Mouse (Mus musculus) hindbrain, embryonic 10.5 days (tissue): ENCODE data around the gene Slc25a10. TPM values are rescaled to one million over a fixed set of nuclear protein-coding genes. Genes with fewer than 3 reads are reported as not detected.
"Not testable (repeated sequence)": the region's sequence is repeated elsewhere in the genome, so short reads cannot be mapped to it uniquely, and the experiment has no call there.

ENCODE experiments used
- DNase-seq: peaks from one replicate; pipeline ENCODE4 v3.0.0-alpha.2; 2017; ENCODE audit warnings: low spot score
- H3K27ac ChIP-seq: fragments of 300-500 bp; sonication (generic); 2 replicates; pipeline ENCODE4 v1.5.1; 2016; ENCODE audit warnings: mild to moderate bottlenecking, moderate library complexity
- H3K27me3 ChIP-seq: fragments of 300-500 bp; sonication (generic); 2 replicates; pipeline ENCODE4 v1.6.1; 2016; ENCODE audit warnings: mild to moderate bottlenecking; ENCODE audit not compliant: poor library complexity, insufficient read depth, severe bottlenecking
- H3K36me3 ChIP-seq: fragments of 300-500 bp; sonication (generic); 2 replicates; pipeline ENCODE4 v1.6.1; 2016; ENCODE audit warnings: mild to moderate bottlenecking, moderate library complexity
- H3K4me1 ChIP-seq: fragments of 300-500 bp; sonication (generic); replicated peaks from 2 replicates; pipeline ENCODE4 v1.6.1; 2016; ENCODE audit warnings: mild to moderate bottlenecking
- H3K4me3 ChIP-seq: fragments of 300-500 bp; sonication (generic); 2 replicates; pipeline ENCODE4 v1.5.1; 2016; ENCODE audit warnings: mild to moderate bottlenecking, moderate library complexity
- H3K9me3 ChIP-seq: fragments of 300-500 bp; sonication (generic); 2 replicates; pipeline ENCODE4 v1.6.1; 2016; ENCODE audit warnings: mild to moderate bottlenecking, moderate library complexity
- WGBS: fragments of 180-500 bp; shearing (Covaris S2); methylation state at CpG from one replicate; pipeline ENCODE4 v1.1.7; 2016; 5-methylcytosine and 5-hydroxymethylcytosine counted together
- polyA plus RNA-seq: library from polyadenylated mRNA; unstranded; fragments of >200 nt; fragmentation: Nextera tagmentation; extraction: Ambion mirVana; gene quantifications from 2 replicates; pipeline ENCODE4 v1.2.1, GENCODE M21; 2016

Slc25a10 gene
- polyA plus RNA-seq, 1 experiment from 2014 or later = 50.6 TPM

DNA sequence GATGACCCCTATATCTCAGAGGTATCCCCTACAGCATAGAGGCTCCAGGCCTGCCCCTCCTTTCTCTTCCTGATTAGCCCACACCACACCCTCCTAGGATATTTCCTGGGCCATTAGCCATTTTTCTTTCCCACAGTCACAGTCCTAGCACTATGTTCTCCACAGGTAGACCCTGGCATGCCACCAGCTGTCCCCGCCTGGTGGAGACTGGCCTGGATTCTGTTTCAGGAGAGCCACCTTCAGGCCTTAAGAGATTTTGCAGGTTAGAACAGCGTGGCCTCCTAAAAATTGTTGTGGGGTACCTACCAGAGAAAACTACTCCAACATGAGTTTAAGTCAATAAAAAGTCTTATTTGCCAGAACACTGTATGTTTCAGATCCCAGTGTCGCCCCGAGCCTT is 15.3 kb downstream of the Slc25a10 start:
- no peak for DNase-seq
- no peak overlapping the region for H3K4me3 ChIP-seq
- WGBS = 61% methylated on average over 4 of the region's 4 CpGs
- no peak overlapping the region for H3K27ac ChIP-seq
- H3K9me3 ChIP-seq = no peaks in the 10 kb centered on the region
- no peaks in the 10 kb centered on the region for H3K36me3 ChIP-seq
- H3K4me1 ChIP-seq = peaks cover 16% of the 10 kb centered on the region
- no peaks in the 10 kb centered on the region for H3K27me3 ChIP-seq

DNA sequence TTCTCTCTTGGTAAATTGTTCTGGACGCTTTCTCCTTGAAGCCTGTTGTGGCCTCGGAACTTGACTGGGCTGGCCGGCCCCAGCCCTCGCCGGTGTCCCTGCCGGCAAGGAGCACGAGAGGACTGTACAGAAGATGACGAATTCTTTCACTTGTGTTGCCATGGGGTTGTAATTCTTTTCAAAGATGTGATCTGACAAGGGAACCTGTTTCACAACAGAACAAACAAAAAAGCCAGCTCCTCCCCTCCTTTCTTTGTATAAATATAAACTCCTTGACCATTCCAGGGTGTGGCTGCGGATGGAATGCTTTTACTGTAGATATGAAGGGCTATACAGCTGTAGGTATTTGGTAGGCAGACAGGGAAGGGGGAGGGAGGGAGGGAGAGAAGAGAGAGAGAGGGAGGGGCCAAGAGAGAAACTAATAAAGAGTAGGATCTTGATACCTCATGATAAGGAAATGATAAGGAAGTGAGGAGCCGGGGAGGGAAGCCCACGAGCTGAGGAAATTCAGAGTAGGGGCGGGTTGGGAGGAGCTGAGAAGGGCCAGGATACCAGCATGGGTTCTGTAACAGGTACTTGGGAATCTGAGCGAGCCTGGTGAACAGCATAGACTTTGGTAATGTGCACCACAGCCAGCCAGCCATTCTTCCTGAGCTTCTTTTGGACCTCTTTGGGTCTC is 16.1 kb downstream of the Slc25a10 start:
- Histone ChIP-seq H3K9me3 (no peaks in the 10 kb centered on the region), H3K4me3 (no peak overlapping the region)
- WGBS = 86% methylated on average over 13 of the region's 13 CpGs

DNA sequence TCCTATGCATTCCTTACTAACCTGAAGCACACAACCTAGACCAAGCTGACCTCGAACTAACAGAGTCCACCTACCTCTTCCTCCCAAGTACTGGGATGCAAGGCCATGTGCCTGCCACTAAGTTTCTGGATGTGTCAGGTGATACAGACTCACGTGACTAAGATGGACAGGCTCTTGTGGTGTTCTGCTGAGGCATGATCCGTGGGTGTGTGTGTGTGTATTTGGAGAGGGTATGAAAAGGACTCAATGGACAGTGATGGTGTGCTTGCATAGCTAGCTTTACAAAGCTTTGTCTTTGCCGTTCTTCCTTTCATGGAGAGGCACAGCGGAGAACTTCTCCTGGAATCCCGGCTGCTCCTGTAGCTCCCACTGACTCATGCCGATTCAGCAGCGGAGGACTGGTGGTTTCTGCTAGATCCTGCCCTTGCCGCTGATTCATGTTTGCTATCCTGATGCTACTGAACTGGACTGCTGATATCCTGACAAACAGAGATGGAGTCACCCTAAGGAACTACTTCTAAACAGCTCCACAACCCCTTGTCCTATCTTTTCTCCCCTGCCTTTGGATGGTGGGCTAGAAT is 16.7 kb downstream of the Slc25a10 start:
- Histone ChIP-seq H3K27me3 (no peaks in the 10 kb centered on the region), H3K4me1 (peaks cover 25% of the 10 kb centered on the region), H3K4me3 (no peak overlapping the region), H3K27ac (no peak overlapping the region), H3K9me3 (no peaks in the 10 kb centered on the region), H3K36me3 (no peaks in the 10 kb centered on the region)
- WGBS = 88% methylated on average over 9 of the region's 9 CpGs
- no peak for DNase-seq

More for the DNA sequence above, 16.1 kb downstream of the Slc25a10 start:
- Histone ChIP-seq H3K4me1 (peaks cover 19% of the 10 kb centered on the region), H3K27me3 (no peaks in the 10 kb centered on the region), H3K27ac (no peak overlapping the region), H3K36me3 (no peaks in the 10 kb centered on the region)
- no peak for DNase-seq

GRCm38 (mm10) chr11:120509940-120510339 is 18.3 kb downstream of the Slc25a10 start:
- no peaks in the 10 kb centered on the region for H3K9me3 ChIP-seq
- 0 out of 2 replicates have a peak overlapping the region, but pooled peaks have one; percentile 42 for H3K4me3 ChIP-seq
- H3K4me1 ChIP-seq = peaks cover 25% of the 10 kb centered on the region
- no peak for DNase-seq
- H3K36me3 ChIP-seq = no peaks in the 10 kb centered on the region
- no peaks in the 10 kb centered on the region for H3K27me3 ChIP-seq
- H3K27ac ChIP-seq = peak overlapping the region; percentile 76; the same call in 1 of the 2 replicates
- 39% methylated on average over 4 of the region's 4 CpGs for WGBS

DNA sequence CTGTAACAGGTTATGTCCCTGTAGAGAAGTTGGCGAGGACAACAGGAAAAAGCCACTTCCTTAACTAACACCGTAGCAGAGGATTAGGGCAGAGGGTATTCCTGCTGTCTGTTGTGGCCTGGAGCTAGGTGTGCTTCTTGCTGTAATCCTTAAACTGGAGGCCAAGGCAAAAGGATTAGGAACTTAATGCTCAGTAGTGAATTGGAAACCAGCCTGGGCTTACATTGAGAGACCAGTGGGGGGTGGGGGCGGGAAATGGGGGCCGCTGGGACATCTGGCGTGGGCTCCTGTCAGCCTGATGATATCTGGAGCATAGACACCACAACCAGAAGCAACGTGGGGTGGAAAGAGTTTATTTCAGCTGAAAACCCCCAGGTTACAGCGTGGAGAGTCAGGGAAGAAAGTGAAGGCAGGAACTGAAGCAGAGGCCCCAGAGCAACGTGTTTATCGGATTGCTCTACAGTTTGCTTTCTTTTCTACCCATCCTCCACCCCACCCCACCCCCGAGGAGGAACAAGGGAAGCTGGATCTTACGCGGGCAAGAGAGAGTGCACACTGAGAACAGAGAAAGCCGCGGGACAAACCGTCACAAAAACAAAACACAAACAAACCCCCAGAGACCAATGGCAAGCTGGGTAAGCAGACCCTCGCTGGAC is 18.9 kb downstream of the Slc25a10 start:
- H3K4me3 ChIP-seq = peak overlapping the region; percentile 42
- DNase-seq = no peak
- H3K4me1 ChIP-seq = peaks cover 27% of the 10 kb centered on the region
- H3K27ac ChIP-seq = peak overlapping the region; percentile 76
- 7% methylated on average over 16 of the region's 16 CpGs for WGBS
- no peaks in the 10 kb centered on the region for H3K27me3 ChIP-seq
- no peaks in the 10 kb centered on the region for H3K9me3 ChIP-seq
- no peaks in the 10 kb centered on the region for H3K36me3 ChIP-seq

- H3K36me3 ChIP-seq = no peaks in the 10 kb centered on the region
Measured at GRCm38 (mm10) chr11:120512790-120513453, 21.3 kb downstream of the Slc25a10 start.

DNA sequence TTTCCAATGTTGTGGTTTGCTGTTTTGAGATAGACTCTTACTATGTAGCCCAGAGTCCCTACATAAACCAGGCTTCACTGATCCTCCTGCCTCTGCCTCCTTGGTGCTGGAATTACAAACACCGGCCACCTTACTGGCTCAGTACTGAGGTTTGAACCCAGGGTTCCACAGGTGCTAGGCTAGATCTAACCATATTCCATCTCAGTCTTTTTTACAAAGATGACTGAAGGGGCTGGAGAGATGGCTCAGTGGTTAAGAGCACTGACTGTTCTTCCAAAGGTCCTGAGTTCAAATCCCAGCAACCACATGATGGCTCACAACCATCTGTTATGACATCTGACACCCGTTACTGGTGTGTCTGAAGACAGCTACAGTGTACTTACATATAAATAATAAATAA is 22.6 kb downstream of the Slc25a10 start:
- WGBS = 89% methylated on average over 2 of the region's 2 CpGs
- not testable (repeated sequence) for H3K9me3 ChIP-seq, DNase-seq, H3K27me3 ChIP-seq, H3K36me3 ChIP-seq, H3K4me3 ChIP-seq, H3K27ac ChIP-seq
- H3K4me1 ChIP-seq = peaks cover 37% of the 10 kb centered on the region

More at GRCm38 (mm10) chr11:120512790-120513453, 21.3 kb downstream of the Slc25a10 start:
- Histone ChIP-seq H3K4me3 (no peak overlapping the region), H3K4me1 (peaks cover 31% of the 10 kb centered on the region), H3K9me3 (no peaks in the 10 kb centered on the region), H3K27me3 (peaks cover 5% of the 10 kb centered on the region; the same call in 1 of the 2 replicates), H3K27ac (no peak overlapping the region)
- WGBS = 46% methylated on average over 6 of the region's 6 CpGs
- no peak for DNase-seq

DNA sequence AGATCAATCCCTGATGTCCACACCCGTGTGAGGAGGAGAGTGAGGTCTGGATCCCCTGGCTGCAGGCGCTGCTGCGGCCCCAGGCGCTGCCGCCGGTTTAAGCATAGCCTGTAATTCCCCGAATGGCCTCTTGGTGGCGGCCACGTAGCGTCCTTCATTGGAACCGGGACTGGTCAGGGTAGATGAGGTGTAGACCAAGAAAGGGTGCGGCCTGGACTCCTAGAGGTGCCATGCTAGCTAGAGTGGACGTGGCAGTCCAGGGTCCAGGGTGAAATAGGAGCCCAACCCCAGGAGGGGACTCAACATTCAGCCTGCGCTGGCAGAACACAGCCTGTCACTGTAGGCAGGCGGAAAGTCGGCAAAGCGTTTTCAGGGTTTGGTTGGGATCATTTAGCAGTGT is 24.0 kb downstream of the Slc25a10 start:
- H3K4me1 ChIP-seq = peaks cover 34% of the 10 kb centered on the region
- DNase-seq = peak; percentile 89
- no peaks in the 10 kb centered on the region for H3K36me3 ChIP-seq
- WGBS = 18% methylated on average over 17 of the region's 17 CpGs
- no peaks in the 10 kb centered on the region for H3K9me3 ChIP-seq
- peak overlapping the region; percentile 35; the same call in 1 of the 2 replicates for H3K27ac ChIP-seq
- H3K27me3 ChIP-seq = peaks cover 5% of the 10 kb centered on the region; the same call in 1 of the 2 replicates
- 0 out of 2 replicates have a peak overlapping the region, but pooled peaks have one; percentile 20 for H3K4me3 ChIP-seq

- Histone ChIP-seq H3K4me1 (peaks cover 30% of the 10 kb centered on the region), H3K36me3 (no peaks in the 10 kb centered on the region), H3K9me3 (no peaks in the 10 kb centered on the region), H3K4me3 (no peak overlapping the region), H3K27me3 (peaks cover 5% of the 10 kb centered on the region; the same call in 1 of the 2 replicates), H3K27ac (no peak overlapping the region)
- WGBS = 74% methylated on average over 4 of the region's 4 CpGs
- DNase-seq = no peak
Measured at GRCm38 (mm10) chr11:120517147-120517546, 25.5 kb downstream of the Slc25a10 start.

- peaks cover 5% of the 10 kb centered on the region; the same call in 1 of the 2 replicates for H3K27me3 ChIP-seq
- no peaks in the 10 kb centered on the region for H3K9me3 ChIP-seq
- H3K4me3 ChIP-seq = no peak overlapping the region
- peaks cover 24% of the 10 kb centered on the region for H3K4me1 ChIP-seq
- WGBS = 63% methylated on average over 6 of the region's 6 CpGs
- H3K36me3 ChIP-seq = no peaks in the 10 kb centered on the region
- H3K27ac ChIP-seq = no peak overlapping the region
- DNase-seq = no peak
Measured at GRCm38 (mm10) chr11:120518027-120518426, 26.4 kb downstream of the Slc25a10 start.

GRCm38 (mm10) chr11:120518558-120518957 is 26.9 kb downstream of the Slc25a10 start:
- no peak for DNase-seq
- 80% methylated on average over 6 of the region's 6 CpGs for WGBS
- H3K27ac ChIP-seq = no peak overlapping the region
- H3K9me3 ChIP-seq = no peaks in the 10 kb centered on the region
- peaks cover 21% of the 10 kb centered on the region for H3K4me1 ChIP-seq
- no peak overlapping the region for H3K4me3 ChIP-seq
- peaks cover 5% of the 10 kb centered on the region; the same call in 1 of the 2 replicates for H3K27me3 ChIP-seq
- no peaks in the 10 kb centered on the region for H3K36me3 ChIP-seq

GRCm38 (mm10) chr11:120519738-120520137 is 28.1 kb downstream of the Slc25a10 start:
- Histone ChIP-seq H3K4me3 (no peak overlapping the region), H3K27ac (peak overlapping the region; percentile 59; the same call in 1 of the 2 replicates), H3K9me3 (no peaks in the 10 kb centered on the region), H3K4me1 (peaks cover 21% of the 10 kb centered on the region), H3K36me3 (no peaks in the 10 kb centered on the region), H3K27me3 (peaks cover 5% of the 10 kb centered on the region; the same call in 1 of the 2 replicates)
- WGBS = 63% methylated on average over 9 of the region's 9 CpGs
- DNase-seq = no peak
